Mouse (Mus musculus): ENCODE data around the gene Gm21981. TPM values are rescaled to one million over a fixed set of nuclear protein-coding genes. Genes with fewer than 3 reads are reported as not detected.

Gene Gm21981
- total and polyA plus RNA-seq, 3 experiments: 0.71 to 0.81 TPM; not detected in 1

DNA sequence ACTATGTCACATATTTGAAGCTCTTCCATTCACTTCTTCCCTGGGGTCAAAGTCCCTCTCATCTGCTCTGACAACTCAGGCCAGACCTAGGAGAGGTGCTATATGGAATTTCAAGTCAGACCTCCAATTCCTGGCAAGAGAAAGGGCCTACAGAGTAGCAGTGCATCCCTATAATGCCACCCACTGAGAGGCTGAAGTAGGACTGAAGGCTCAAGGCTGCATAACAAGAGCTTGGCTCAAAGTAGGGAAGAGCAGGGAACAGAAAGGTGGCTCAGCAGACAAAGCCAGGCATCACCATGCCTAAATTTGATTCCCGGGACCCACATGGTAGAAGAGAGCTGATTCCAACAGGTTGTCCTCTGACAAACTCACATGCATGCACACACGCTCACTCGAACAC is 2.6 kb downstream of the Gm21981 start:
- peaks cover 11% of the 10 kb centered on the region for H3K79me2 ChIP-seq (ENCODE audit: control insufficient read depth, insufficient read depth, low read length, poor library complexity)
- peaks cover 0 to 5% of the 10 kb centered on the region in 2 experiments; a peak in 2 of 4 replicates for H3K36me3 ChIP-seq (ENCODE audit: control insufficient read depth in 1 of 2, insufficient read depth in 2 of 2, low read length in 2 of 2)
- DNase-seq (ENCODE audit: low read depth, low spot score): no peak
- peaks cover 0 to 15% of the 10 kb centered on the region in 2 experiments; a peak in 3 of 4 replicates for H3K4me1 ChIP-seq (ENCODE audit: control insufficient read depth in 1 of 2, insufficient read depth in 2 of 2, low read length in 2 of 2)
- H3K27ac ChIP-seq (ENCODE audit: control insufficient read depth, low read depth, low read length): no peak overlapping the region
- no peaks in the 10 kb centered on the region for H3K27me3 ChIP-seq (ENCODE audit: control insufficient read depth in 1 of 2, insufficient read depth in 2 of 2, low read length in 2 of 2)
- no peaks in the 10 kb centered on the region for H3K9me3 ChIP-seq (replicated peaks; ENCODE audit: insufficient read depth, low read length)
- no peak overlapping the region for H3K9ac ChIP-seq (ENCODE audit: control insufficient read depth, low read depth, low read length, poor library complexity, severe bottlenecking)
- no peak overlapping the region for H3K4me3 ChIP-seq (ENCODE audit: control insufficient read depth in 1 of 2, insufficient read depth in 1 of 2, low read depth in 2 of 2, low read length in 2 of 2)
- TF ChIP-seq ZKSCAN1 (IDR thresholded peaks at IDR 0.05; ENCODE audit: low read depth, low read length) (no peak), JUND (IDR thresholded peaks at IDR 0.05; ENCODE audit: low read depth, low read length) (no peak), MYC (IDR thresholded peaks at IDR 0.05; ENCODE audit: low read depth, low read length) (no peak), MEF2A (IDR thresholded peaks at IDR 0.05; ENCODE audit: extremely low read depth, insufficient replicate concordance, low read depth, low read length, poor library complexity, severe bottlenecking) (no peak), MAZ (IDR thresholded peaks at IDR 0.05; ENCODE audit: low read depth, low read length) (no peak), USF1 (IDR thresholded peaks at IDR 0.05; ENCODE audit: low read depth, low read length) (no peak), SIN3A (IDR thresholded peaks at IDR 0.05; ENCODE audit: low read length) (no peak), E2F4 (IDR thresholded peaks at IDR 0.05; ENCODE audit: borderline replicate concordance, low read depth, low read length) (no peak), ZNF384 (IDR thresholded peaks at IDR 0.05; ENCODE audit: low read depth, low read length) (no peak), MXI1 (IDR thresholded peaks at IDR 0.05; ENCODE audit: low read depth, low read length) (no peak), ZMIZ1 (IDR thresholded peaks at IDR 0.05; ENCODE audit: low read depth, low read length) (no peak), KAT2A (conservative IDR thresholded peaks at IDR 0.05; ENCODE audit: low read depth, low read length) (no peak), GATA1 (IDR thresholded peaks at IDR 0.05; ENCODE audit: low read depth, low read length) (no peak), RAD21 (IDR thresholded peaks at IDR 0.05; ENCODE audit: low read depth, low read length) (no peak), POLR2A (IDR thresholded peaks at IDR 0.05; ENCODE audit: control insufficient read depth in 1 of 2, insufficient read depth in 1 of 2, low read depth in 1 of 2, low read length in 2 of 2, poor library complexity in 1 of 2) (no peak), CHD2 (IDR thresholded peaks at IDR 0.05; ENCODE audit: low read length) (no peak), TAL1 (IDR thresholded peaks at IDR 0.05; ENCODE audit: low read length) (no peak)

GRCm38 (mm10) chr17:47689894-47690293 is 4.4 kb downstream of the Gm21981 start:
- H3K36me3 ChIP-seq (ENCODE audit: control insufficient read depth in 1 of 2, insufficient read depth in 2 of 2, low read length in 2 of 2): peaks cover 1 to 4% of the 10 kb centered on the region in 2 experiments
- no peaks in the 10 kb centered on the region for H3K27me3 ChIP-seq (ENCODE audit: control insufficient read depth in 1 of 2, insufficient read depth in 2 of 2, low read length in 2 of 2)
- H3K9ac ChIP-seq (ENCODE audit: control insufficient read depth, low read depth, low read length, poor library complexity, severe bottlenecking): no peak overlapping the region
- H3K79me2 ChIP-seq (ENCODE audit: control insufficient read depth, insufficient read depth, low read length, poor library complexity): peaks cover 15% of the 10 kb centered on the region
- DNase-seq (ENCODE audit: low read depth, low spot score): no peak
- peaks cover 0 to 10% of the 10 kb centered on the region in 2 experiments; a peak in 3 of 4 replicates for H3K4me1 ChIP-seq (ENCODE audit: control insufficient read depth in 1 of 2, insufficient read depth in 2 of 2, low read length in 2 of 2)
- no peak overlapping the region for H3K27ac ChIP-seq (ENCODE audit: control insufficient read depth, low read depth, low read length)
- no peaks in the 10 kb centered on the region for H3K9me3 ChIP-seq (replicated peaks; ENCODE audit: insufficient read depth, low read length)
- no peak overlapping the region for H3K4me3 ChIP-seq (ENCODE audit: control insufficient read depth in 1 of 2, insufficient read depth in 1 of 2, low read depth in 2 of 2, low read length in 2 of 2)
- TF ChIP-seq EP300 (IDR thresholded peaks at IDR 0.05; ENCODE audit: low read depth in 1 of 2, low read length in 2 of 2) (no peak), ZKSCAN1 (IDR thresholded peaks at IDR 0.05; ENCODE audit: low read depth, low read length) (no peak), MYC (IDR thresholded peaks at IDR 0.05; ENCODE audit: low read depth, low read length) (no peak)
